Mouse (Mus musculus) neural tube, embryonic 14.5 days (tissue): ENCODE results near the gene Scp2. TPM values are rescaled to one million over a fixed set of nuclear protein-coding genes. Genes with fewer than 3 reads are reported as not detected.

Source experiments
- ATAC-seq: fragments of 200-750 bp; cut with Nextera tagmentation; 2 replicates; pipeline ENCODE4 v1.8.0; 2017; ENCODE audit warnings: low read depth, mild to moderate bottlenecking, moderate TSS enrichment, moderate library complexity
- H3K27ac ChIP-seq: fragments of 300-500 bp; sonication (generic); 2 replicates; pipeline ENCODE4 v1.5.1; 2014; ENCODE audit warnings: low read depth, mild to moderate bottlenecking, control low read depth, low read length, moderate library complexity, mixed read lengths
- H3K27me3 ChIP-seq: fragments of 300-500 bp; sonication (generic); 2 replicates; pipeline ENCODE4 v1.6.1; 2014; ENCODE audit warnings: low read length; ENCODE audit not compliant: control insufficient read depth, insufficient read depth
- H3K36me3 ChIP-seq: fragments of 300-500 bp; sonication (generic); 2 replicates; pipeline ENCODE4 v1.6.1; 2014; ENCODE audit warnings: low read length, mixed read lengths; ENCODE audit not compliant: control insufficient read depth, insufficient read depth
- H3K4me1 ChIP-seq: fragments of 300-500 bp; sonication (generic); 2 replicates; pipeline ENCODE4 v1.6.1; 2014; ENCODE audit warnings: low read length; ENCODE audit not compliant: control insufficient read depth, insufficient read depth
- H3K4me2 ChIP-seq: fragments of 300-500 bp; sonication (generic); 2 replicates; pipeline ENCODE4 v1.6.1; 2014; ENCODE audit warnings: mild to moderate bottlenecking, low read depth, low read length, control low read depth
- H3K4me3 ChIP-seq: fragments of 300-500 bp; sonication (generic); 2 replicates; pipeline ENCODE4 v1.5.1; 2014; ENCODE audit warnings: low read depth, low read length, control low read depth, mixed read lengths
- H3K9ac ChIP-seq: fragments of 300-500 bp; sonication (generic); replicated peaks from 2 replicates; pipeline ENCODE4 v1.6.1; 2014; ENCODE audit warnings: low read depth, mild to moderate bottlenecking, control low read depth, low read length, mixed read lengths
- H3K9me3 ChIP-seq: fragments of 300-500 bp; sonication (generic); 2 replicates; pipeline ENCODE4 v1.6.1; 2016; ENCODE audit warnings: low read length; ENCODE audit not compliant: control insufficient read depth
- WGBS: fragments of 180-500 bp; shearing (Covaris S2); extraction: QIAGEN DNeasy Blood & Tissue Kit; methylation state at CpG from one replicate; pipeline ENCODE4 v1.1.7; 2014; 5-methylcytosine and 5-hydroxymethylcytosine counted together
- polyA plus RNA-seq: library from polyadenylated mRNA; unstranded; fragments of >200 nt; fragmentation: Nextera tagmentation; extraction: Ambion mirVana; gene quantifications from 2 replicates; pipeline ENCODE4 v1.2.1, GENCODE M21; 2014

Gene Scp2
- polyA plus RNA-seq, 1 experiment from 2014 or later = 238 TPM

DNA sequence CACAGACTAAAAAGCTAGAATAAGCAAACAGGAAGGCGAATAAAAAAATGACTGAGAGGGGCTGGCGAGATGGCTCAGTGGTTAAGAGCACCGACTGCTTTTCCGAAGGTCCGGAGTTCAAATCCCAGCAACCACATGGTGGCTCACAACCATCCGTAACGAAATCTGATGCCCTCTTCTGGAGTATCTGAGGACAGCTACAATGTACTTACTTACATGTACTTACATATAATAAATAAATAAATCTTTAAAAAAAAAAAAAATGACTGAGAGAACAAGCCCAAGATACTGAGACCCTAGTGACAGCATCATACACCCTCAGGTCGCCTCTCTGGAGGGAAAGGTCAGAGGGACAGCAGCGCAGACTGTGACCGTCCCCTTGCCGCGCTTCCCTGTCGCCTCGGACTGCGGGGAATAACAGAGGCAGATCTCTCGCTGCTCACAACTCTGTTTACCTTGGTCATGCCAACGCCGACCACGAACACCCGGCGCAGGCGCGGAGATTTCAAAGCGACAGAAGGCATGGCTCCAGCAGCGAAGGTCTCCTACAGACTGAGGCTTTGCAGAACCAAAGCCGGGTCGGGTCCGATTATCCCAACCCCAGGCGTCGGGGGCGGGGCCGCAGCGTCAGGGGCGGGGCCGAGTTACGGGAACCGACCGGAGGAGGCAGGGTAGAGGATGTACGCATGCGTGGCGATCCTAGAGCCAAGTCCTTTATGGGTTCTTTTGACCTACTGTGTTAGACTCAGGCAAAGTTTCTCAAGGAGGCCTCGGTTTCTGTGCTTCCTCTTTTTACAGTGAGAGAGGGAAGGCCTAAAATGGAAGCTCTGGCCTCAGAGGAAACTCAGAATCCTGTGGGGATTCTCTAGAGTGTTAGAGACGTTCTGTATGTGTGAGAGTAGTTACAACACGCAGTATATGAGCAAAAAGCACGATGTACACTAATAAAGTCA lies 26.6 kb downstream of the Scp2 start:
- Histone ChIP-seq H3K9ac (peak overlapping the region; percentile 56), H3K9me3 (no peaks in the 10 kb centered on the region)
- 12% methylated on average over 43 of the region's 45 CpGs for WGBS

DNA sequence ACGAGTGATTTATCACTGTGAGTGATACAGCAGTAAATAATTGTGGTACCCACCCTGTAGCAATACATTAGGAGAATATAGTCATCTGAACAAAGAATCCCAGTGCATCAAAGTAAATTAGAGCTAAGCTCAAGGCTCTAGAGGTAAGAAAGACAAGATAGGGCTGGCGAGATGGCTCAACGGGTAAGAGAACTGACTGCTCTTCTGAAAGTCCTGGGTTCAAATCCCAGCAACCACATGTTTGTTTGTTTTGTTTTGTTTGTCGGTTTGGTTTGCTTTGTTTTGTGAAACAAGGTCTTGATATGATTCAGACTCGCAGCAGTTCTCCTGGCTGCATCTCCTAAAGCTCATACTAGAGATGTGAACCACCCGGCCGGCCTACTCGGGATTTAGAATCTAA lies 27.3 kb downstream of the Scp2 start:
- 92% methylated on average over 8 of the region's 8 CpGs for WGBS
- Histone ChIP-seq H3K9me3 (no peaks in the 10 kb centered on the region), H3K27me3 (no peaks in the 10 kb centered on the region), H3K4me2 (no peak overlapping the region), H3K9ac (no peak overlapping the region), H3K27ac (no peak overlapping the region), H3K4me3 (no peak overlapping the region), H3K36me3 (no peaks in the 10 kb centered on the region), H3K4me1 (no peaks in the 10 kb centered on the region)
- ATAC-seq = no peak

More for the DNA sequence above, 26.6 kb downstream of the Scp2 start:
- Histone ChIP-seq H3K4me2 (peak overlapping the region; percentile 49), H3K36me3 (no peaks in the 10 kb centered on the region), H3K27me3 (no peaks in the 10 kb centered on the region), H3K4me3 (peak overlapping the region; percentile 52), H3K4me1 (no peaks in the 10 kb centered on the region), H3K27ac (peak overlapping the region; percentile 55; the same call in 1 of the 2 replicates)
- peak; percentile 94 for ATAC-seq

DNA sequence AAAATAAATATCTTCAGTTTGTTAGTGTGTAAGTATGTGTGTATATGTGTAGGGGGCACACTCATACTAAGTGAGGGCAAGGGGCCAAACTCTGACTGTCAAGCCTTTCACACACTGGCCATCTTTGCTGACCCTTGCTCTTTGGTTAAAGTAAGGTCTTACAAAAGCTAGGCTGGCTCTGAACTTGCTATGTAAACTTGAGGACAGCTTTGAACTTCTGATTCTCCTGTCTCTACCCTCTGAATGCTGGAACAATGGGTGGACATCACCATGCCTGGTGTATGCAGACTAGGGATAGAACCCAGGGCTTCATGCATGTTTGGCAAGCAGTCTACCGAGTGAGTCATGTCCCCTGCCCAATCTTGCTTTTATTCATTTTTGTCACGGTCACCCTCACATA lies 28.3 kb downstream of the Scp2 start:
- H3K36me3 ChIP-seq = no peaks in the 10 kb centered on the region
- no peaks in the 10 kb centered on the region for H3K9me3 ChIP-seq
- no peak overlapping the region for H3K4me3 ChIP-seq
- 88% methylated on average over 2 of the region's 2 CpGs for WGBS
- H3K4me1 ChIP-seq = no peaks in the 10 kb centered on the region
- no peak overlapping the region for H3K9ac ChIP-seq
- H3K27ac ChIP-seq = no peak overlapping the region
- no peak for ATAC-seq
- H3K27me3 ChIP-seq = no peaks in the 10 kb centered on the region
- no peak overlapping the region for H3K4me2 ChIP-seq

DNA sequence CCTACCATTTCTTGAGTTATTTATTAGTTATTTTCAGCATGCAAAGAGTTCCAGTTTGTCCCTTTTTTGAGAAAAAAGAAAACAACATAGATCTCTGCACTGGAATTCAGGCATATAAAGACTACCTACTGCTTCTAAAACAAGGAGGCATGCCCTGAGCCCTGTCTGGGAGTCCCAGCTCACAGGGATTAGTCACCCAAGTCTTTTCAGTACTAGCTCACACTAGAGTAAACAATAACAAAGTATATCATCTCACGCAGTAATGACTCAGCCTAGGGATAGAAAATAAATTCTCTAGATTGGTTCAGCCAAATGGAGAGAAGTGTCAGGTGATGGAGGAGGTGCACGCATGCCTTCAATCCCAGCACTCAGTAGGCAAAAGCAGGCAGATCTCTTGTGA lies 34.1 kb downstream of the Scp2 start:
- H3K4me2 ChIP-seq = no peak overlapping the region

DNA sequence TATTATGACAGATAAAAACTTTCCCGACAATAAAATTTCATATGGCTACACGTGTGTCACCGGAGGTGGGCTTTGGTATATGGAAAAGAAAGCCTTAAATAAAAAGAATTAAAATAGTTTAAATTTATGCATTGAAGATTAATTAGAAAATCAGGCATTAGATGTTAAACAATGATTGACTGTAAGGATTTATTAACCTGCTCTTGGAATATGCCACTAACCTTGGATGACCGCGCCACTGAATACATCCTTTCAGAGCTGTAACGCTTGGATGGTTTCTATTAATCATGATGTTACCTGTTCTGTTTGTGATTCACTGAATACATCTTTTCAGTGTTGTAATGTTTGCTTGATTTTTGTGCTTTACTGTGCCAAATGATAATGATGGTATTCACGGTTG lies 35.1 kb downstream of the Scp2 start:
- Histone ChIP-seq H3K36me3 (no peaks in the 10 kb centered on the region), H3K27me3 (no peaks in the 10 kb centered on the region), H3K4me2 (no peak overlapping the region), H3K4me1 (no peaks in the 10 kb centered on the region), H3K9ac (no peak overlapping the region), H3K4me3 (no peak overlapping the region), H3K9me3 (no peaks in the 10 kb centered on the region), H3K27ac (no peak overlapping the region)
- 95% methylated on average over 7 of the region's 7 CpGs for WGBS
- ATAC-seq = no peak

More for the DNA sequence above, 34.1 kb downstream of the Scp2 start:
- Histone ChIP-seq H3K36me3 (no peaks in the 10 kb centered on the region), H3K9ac (no peak overlapping the region), H3K27ac (no peak overlapping the region), H3K27me3 (no peaks in the 10 kb centered on the region), H3K4me1 (no peaks in the 10 kb centered on the region), H3K4me3 (no peak overlapping the region), H3K9me3 (no peaks in the 10 kb centered on the region)
- ATAC-seq = no peak
- WGBS = 87% methylated on average over 2 of the region's 2 CpGs

DNA sequence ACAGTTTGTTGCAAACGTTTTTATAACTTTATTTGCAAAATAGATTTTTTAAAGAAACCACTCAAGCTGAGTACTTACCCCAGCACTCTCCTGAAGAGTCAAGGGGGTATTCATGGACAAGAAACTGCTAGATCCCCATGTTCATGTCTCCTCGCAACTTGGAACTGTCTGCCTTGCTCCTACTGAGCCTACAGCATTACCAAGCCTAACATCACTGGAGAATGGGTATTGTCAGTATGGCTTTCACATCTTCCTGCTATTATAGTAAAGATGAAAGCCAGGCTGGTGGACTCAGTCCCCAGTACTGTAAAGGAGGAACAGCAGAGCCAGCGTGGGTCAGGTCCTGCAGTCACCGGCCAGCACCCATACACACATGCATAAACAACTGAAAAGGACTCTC lies 48.5 kb downstream of the Scp2 start, which contains the start of gene Podn:
Gene Podn, minus strand, starts transcription at position 101 of the 400 bp plus-strand sequence.
- H3K4me3 ChIP-seq = no peak within 1 kb of the TSS
- H3K9me3 ChIP-seq = no peaks in the 10 kb centered on the region
- no peak for ATAC-seq
- H3K4me2 ChIP-seq = no peak within 1 kb of the TSS
- no peak within 1 kb of the TSS for H3K27ac ChIP-seq
- 82% methylated on average over 4 of the region's 4 CpGs for WGBS
- no peaks in the 10 kb centered on the region for H3K27me3 ChIP-seq
- no peaks in the 10 kb centered on the region for H3K36me3 ChIP-seq
- H3K4me1 ChIP-seq = no peaks in the 10 kb centered on the region
- no peak within 1 kb of the TSS for H3K9ac ChIP-seq

DNA sequence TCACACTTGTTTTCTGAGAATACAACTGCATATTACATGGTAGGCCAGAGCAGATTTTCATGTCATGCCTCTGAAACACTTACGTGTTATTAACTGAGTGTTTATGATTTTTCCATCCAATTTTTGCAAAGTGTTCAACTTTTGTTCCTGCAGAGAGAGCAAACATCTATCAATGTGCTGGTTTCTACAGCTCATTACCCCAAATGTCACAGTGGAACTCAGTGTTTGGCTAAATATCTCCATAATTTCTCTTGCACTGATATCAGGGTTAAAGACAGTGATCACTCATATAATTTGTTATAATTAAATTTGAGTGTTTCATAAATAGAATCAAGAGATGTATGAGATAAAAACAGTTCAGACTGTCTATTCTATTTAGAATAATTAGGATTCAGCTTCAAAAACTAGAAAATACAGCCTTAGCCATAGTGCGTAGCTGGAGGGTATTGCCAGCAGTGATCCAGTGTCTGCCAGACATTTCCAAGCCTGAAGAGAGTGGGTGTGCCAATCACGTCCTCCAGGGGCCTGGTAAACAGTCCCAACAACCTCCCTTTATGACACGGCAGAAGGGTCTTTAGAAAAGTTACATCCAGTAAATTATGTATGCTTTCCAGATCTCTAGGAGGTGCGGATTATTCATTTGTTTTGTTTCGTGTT lies 51.9 kb downstream of the Scp2 start:
- ATAC-seq = no peak
- H3K36me3 ChIP-seq = no peaks in the 10 kb centered on the region
- H3K9me3 ChIP-seq = no peaks in the 10 kb centered on the region
- no peak overlapping the region for H3K4me3 ChIP-seq
- 83% methylated on average over 6 of the region's 6 CpGs for WGBS
- H3K4me2 ChIP-seq = no peak overlapping the region
- H3K4me1 ChIP-seq = no peaks in the 10 kb centered on the region
- H3K27me3 ChIP-seq = no peaks in the 10 kb centered on the region
- H3K27ac ChIP-seq = no peak overlapping the region
- H3K9ac ChIP-seq = no peak overlapping the region

DNA sequence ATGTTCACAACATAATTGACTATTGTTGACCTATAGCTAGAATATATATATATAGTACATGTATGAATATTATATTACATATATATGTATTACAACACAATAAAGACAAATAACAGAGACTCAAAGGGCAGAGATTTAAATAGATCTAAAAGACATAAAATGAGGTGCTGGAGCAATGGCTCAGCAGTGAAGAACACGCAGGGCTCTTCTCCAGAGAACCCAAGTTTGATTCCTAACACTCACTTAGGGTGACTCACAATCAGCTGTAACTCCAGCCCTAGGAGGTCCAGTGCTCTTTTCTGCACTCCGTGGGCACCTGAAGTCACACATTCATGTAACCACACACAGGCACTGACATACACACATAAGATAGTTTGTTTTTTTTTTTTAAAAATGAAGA lies 60.8 kb downstream of the Scp2 start:
- no peaks in the 10 kb centered on the region for H3K36me3 ChIP-seq
- H3K4me3 ChIP-seq = no peak overlapping the region
- no peaks in the 10 kb centered on the region for H3K9me3 ChIP-seq
- no peaks in the 10 kb centered on the region for H3K27me3 ChIP-seq
- no peak overlapping the region for H3K9ac ChIP-seq
- WGBS = 92% methylated on average over 2 of the region's 2 CpGs
- ATAC-seq = no peak
- no peak overlapping the region for H3K4me2 ChIP-seq
- no peak overlapping the region for H3K27ac ChIP-seq
- no peaks in the 10 kb centered on the region for H3K4me1 ChIP-seq
